Mouse (Mus musculus): ENCODE data around the gene Epb41l4b.

DNA sequence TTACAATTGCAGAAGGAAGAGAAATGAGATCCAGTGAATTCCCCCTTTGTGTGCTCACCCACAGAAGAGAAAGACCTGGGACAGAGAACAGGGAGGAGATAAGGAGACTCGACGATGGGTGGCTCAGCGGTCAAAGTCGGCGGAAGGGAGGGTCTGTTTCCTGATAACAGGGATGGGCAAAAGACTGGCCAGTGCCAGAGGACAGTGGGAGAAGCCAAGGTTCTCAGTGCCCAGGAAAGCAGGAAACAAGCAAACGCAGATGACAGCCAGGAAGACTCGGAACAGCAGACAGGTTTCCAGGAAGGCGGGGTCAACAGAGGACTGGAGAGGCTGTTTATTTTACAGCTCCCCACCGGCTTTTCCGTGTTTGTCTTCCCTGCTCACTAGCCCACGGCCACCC, 20.2 kb downstream of the Epb41l4b start:
- no peak for TF ChIP-seq POLR2A (IDR thresholded peaks at IDR 0.05; ENCODE audit: borderline replicate concordance, extremely low read depth, insufficient read depth, insufficient read length, poor library complexity, severe bottlenecking)
- TF ChIP-seq CTCF (IDR thresholded peaks at IDR 0.05; ENCODE audit: borderline replicate concordance, extremely low read depth, insufficient read depth, insufficient read length), result no peak

Data from brain, embryonic 14.5 days (tissue).